Mouse (Mus musculus): ENCODE measurements around the gene Gata3.

DNA sequence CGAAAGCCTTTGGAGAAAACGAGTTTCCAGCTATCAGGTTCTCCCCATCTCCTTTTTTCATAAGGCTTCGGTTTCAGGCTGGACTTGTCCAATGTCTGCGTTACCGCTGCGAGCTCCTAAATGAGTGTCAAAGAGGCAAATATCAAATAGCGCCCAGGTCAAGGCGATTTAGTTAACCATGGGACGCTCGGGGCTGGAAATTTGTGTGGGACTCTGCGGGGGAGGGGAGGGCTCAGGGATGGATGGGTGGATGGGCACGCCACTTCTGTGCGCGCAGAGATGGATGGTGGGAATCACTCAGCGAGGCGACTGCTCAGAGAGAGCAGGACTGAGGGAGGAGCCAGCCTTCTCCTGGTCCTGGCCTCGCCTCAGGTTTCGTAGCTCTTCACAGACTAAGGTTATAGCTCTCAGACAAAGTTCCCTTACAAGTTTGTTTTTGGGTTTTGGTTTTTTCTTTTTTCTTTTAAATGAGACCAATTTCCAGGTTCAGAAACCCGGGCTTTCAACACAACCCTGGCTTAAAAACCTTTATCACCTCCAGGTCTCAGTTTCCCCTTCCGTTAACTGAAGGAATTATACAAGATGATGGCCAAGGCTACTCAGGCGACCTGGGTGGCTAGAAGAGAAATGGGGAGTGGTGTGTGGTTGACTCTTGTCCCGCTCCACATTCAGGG is 6.4 kb upstream of the Gata3 start:
- TF ChIP-seq CTCF (IDR thresholded peaks at IDR 0.05; ENCODE audit: low read depth, low read length), result no peak
- no peak for TF ChIP-seq POLR2A (IDR thresholded peaks at IDR 0.05; ENCODE audit: extremely low read depth, insufficient read depth, low read length)
